Mouse (Mus musculus): Measurements from ENCODE around the gene Olfr1253.

The Olfr1253 gene

DNA sequence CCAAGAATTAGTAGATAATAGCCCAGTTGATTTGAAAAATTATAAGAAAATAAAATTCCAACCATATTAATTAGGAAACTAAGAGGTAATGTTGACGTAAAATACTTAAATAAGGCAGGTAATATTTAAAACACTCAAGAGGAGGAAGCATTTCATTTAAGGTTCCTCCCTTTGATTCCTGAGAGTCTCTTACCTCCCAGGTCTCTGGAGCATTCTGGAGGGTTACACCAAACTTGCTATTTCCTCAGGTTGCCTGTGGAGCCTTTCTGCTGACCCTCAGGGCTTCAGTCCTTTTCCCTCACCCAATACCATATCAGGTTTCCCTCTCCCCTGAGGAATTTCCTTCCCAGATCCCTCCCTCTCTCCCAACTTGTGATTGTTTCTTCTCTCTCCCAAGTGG, at the start of gene Olfr1253:
Olfr1253 (minus strand) TSS at position 101 of the 400 bp plus-strand sequence.
- no peak for DNase-seq (ENCODE audit: low read depth, low spot score)

DNA sequence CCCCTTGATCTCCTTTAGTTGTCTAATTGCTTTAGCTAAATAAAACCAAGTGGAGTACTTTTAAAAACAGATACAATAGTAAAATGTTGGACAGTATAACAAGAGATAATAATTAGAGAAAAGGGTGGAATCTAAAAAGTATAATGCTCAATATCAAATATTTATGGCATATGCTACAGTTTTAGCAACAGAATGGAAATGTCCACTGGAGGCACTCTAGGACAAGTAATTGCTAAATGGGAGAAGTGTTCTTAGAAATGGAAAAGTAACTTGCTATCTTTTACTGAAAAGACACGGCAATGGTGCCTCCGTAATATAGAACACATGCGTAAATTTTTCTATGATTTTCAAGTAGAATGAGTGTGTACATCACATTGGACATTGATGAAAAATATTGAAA, 42.7 kb upstream of the Olfr1253 start:
- no peak for DNase-seq (ENCODE audit: low read depth, low spot score)

DNA sequence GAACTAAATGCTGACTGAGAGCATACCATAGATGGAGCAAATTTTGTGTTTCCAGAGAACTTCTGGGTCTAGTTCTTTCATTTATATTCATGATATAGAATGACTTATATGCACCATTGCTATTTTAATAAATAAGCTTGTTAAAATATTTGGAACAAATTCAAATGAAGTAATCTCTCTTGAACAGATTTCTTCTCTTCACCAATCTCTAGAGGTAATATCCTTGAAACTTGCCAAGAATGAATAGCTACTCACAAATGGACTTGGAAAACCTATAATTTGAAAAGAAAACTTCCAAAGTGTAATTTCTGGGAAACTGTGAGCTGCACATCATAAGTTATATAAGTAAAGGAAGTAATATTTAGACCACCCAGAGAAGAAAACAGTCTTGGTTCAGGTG, 36.6 kb upstream of the Olfr1253 start, which contains the start of gene Olfr1254:
Olfr1254 (minus strand) TSS at position 101 of the 400 bp plus-strand sequence.
- no peak for DNase-seq (ENCODE audit: low read depth, low spot score)

DNA sequence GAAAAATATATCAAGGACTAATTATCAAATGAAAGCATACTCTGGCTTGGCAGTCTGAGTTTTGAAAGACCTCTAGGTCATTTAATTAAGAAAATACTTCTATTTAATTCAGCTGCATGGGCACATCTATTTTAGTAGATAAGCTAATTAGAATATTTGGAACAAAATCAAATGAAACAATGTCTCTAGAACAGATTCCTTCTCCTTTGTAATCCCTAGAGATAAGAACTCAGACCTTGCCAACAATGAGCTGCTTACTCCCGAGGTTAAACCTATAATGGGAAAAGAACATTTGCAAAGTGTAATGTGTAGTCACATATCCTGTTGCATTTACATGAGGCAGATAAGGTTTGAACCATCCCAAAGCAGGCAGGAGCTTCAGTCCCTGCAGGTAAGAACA, 32.0 kb downstream of the Olfr1253 start, which contains the start of gene Olfr1252:
Olfr1252 (minus strand) TSS at position 101 of the 400 bp plus-strand sequence.
- no peak for DNase-seq (ENCODE audit: low read depth, low spot score)
